Mouse (Mus musculus) 3T3-L1 (cell line): ENCODE results near the gene Crp.

Source experiments
- DNase-seq: peaks from one replicate; pipeline ENCODE4 v3.0.0-alpha.2; 2015; ENCODE audit warnings: low read depth, low spot score

Crp gene

GRCm38 (mm10) chr1:172697844-172698243 lies at the start of gene Crp:
Gene Crp, plus strand, starts transcription at chr1:172698055.
- DNase-seq: no peak

GRCm38 (mm10) chr1:172649396-172649795 lies 48.5 kb upstream of the Crp start:
- DNase-seq: no peak

GRCm38 (mm10) chr1:172650519-172651287 lies 47.2 kb upstream of the Crp start:
- peak; percentile 27 for DNase-seq

GRCm38 (mm10) chr1:172651288-172651987 lies 46.4 kb upstream of the Crp start:
- DNase-seq: no peak

- no peak for DNase-seq
Measured at GRCm38 (mm10) chr1:172652040-172652662, 45.7 kb upstream of the Crp start.

- no peak for DNase-seq
Measured at GRCm38 (mm10) chr1:172653900-172654299, 44.0 kb upstream of the Crp start.

GRCm38 (mm10) chr1:172657266-172657665 lies 40.6 kb upstream of the Crp start:
- no peak for DNase-seq

GRCm38 (mm10) chr1:172659688-172660087 lies 38.2 kb upstream of the Crp start:
- no peak for DNase-seq

GRCm38 (mm10) chr1:172665457-172665856 lies 32.4 kb upstream of the Crp start:
- no peak for DNase-seq

- DNase-seq: no peak
Measured at GRCm38 (mm10) chr1:172667597-172667996, 30.3 kb upstream of the Crp start.

GRCm38 (mm10) chr1:172670716-172671115 lies 27.1 kb upstream of the Crp start:
- DNase-seq: no peak

- no peak for DNase-seq
Measured at GRCm38 (mm10) chr1:172680742-172681141, 17.1 kb upstream of the Crp start.

- no peak for DNase-seq
Measured at GRCm38 (mm10) chr1:172683551-172683950, 14.3 kb upstream of the Crp start.

GRCm38 (mm10) chr1:172683957-172684356 lies 13.9 kb upstream of the Crp start:
- no peak for DNase-seq

- no peak for DNase-seq
Measured at GRCm38 (mm10) chr1:172685178-172685577, 12.7 kb upstream of the Crp start.

- no peak for DNase-seq
Measured at GRCm38 (mm10) chr1:172697422-172697821, 433 bp upstream of the Crp start.

GRCm38 (mm10) chr1:172700814-172701213 lies 3.0 kb downstream of the Crp start:
- no peak for DNase-seq

GRCm38 (mm10) chr1:172701381-172701780 lies 3.5 kb downstream of the Crp start:
- DNase-seq: no peak

GRCm38 (mm10) chr1:172701901-172702300 lies 4.0 kb downstream of the Crp start:
- no peak for DNase-seq

GRCm38 (mm10) chr1:172704769-172705168 lies 6.9 kb downstream of the Crp start:
- DNase-seq: no peak

GRCm38 (mm10) chr1:172706243-172706642 lies 8.4 kb downstream of the Crp start:
- DNase-seq: no peak

GRCm38 (mm10) chr1:172709788-172710350 lies 12.0 kb downstream of the Crp start:
- no peak for DNase-seq
